Mouse (Mus musculus): ENCODE results near the gene Antxr1. TPM values are rescaled to one million over a fixed set of nuclear protein-coding genes. Genes with fewer than 3 reads are reported as not detected.

The Antxr1 gene
- total RNA-seq (2021) = 1 to 10 TPM; 8.6 to 9.5 TPM
- long read RNA-seq, experiment 1, partial matches to known transcripts = 1 of 1 reads
- long read RNA-seq, experiment 1, other reads (novel, unspliced or antisense) = 0 of 1 reads
- long read RNA-seq, experiment 2 = 0 reads

- intact Hi-C loops (cut with DNase I) = no loop called here
- peak; percentile 38 to 70 for DNase-seq
Measured at GRCm38 (mm10) chr6:87335091-87335934, at the start of gene Antxr1. Gene Antxr1 (minus strand): TSS chr6:87335821.

- no peak for DNase-seq
- intact Hi-C loops (cut with DNase I) = no loop called here
Measured at GRCm38 (mm10) chr6:87384761-87385160, 49.1 kb upstream of the Antxr1 start.

GRCm38 (mm10) chr6:87383926-87384691 is 48.5 kb upstream of the Antxr1 start:
- intact Hi-C loops (cut with DNase I) = no loop called here
- DNase-seq = no peak

- intact Hi-C loops (cut with DNase I) = no loop called here
- no peak for DNase-seq
Measured at GRCm38 (mm10) chr6:87373057-87373456, 37.4 kb upstream of the Antxr1 start, which contains the start of gene Gkn2. Gene Gkn2 (plus strand): TSS chr6:87373357.

GRCm38 (mm10) chr6:87369223-87369622 is 33.6 kb upstream of the Antxr1 start:
- no peak for DNase-seq
- intact Hi-C loops (cut with DNase I) = no loop called here

- DNase-seq = peak in 1 of 2 experiments; percentile 24
- intact Hi-C loops (cut with DNase I) = no loop called here
Measured at GRCm38 (mm10) chr6:87354441-87354840, 18.8 kb upstream of the Antxr1 start.

- no peak for DNase-seq
- intact Hi-C loops (cut with DNase I) = no loop called here
Measured at GRCm38 (mm10) chr6:87350829-87351228, 15.2 kb upstream of the Antxr1 start, which contains the start of gene Gkn1. Gene Gkn1 (minus strand): TSS chr6:87350942.

GRCm38 (mm10) chr6:87335935-87336295 is 294 bp upstream of the Antxr1 start:
- DNase-seq = no peak
- intact Hi-C loops (cut with DNase I) = no loop called here

- intact Hi-C loops (cut with DNase I) = no loop called here
- DNase-seq = peak in 1 of 2 experiments; percentile 34
Measured at GRCm38 (mm10) chr6:87334361-87335090, 1.1 kb downstream of the Antxr1 start.

- intact Hi-C loops (cut with DNase I) = no loop called here
- DNase-seq = no peak
Measured at GRCm38 (mm10) chr6:87332380-87332779, 3.2 kb downstream of the Antxr1 start.

GRCm38 (mm10) chr6:87328265-87329173 is 7.1 kb downstream of the Antxr1 start:
- no peak for DNase-seq
- intact Hi-C loops (cut with DNase I) = no loop called here

- DNase-seq = no peak
- intact Hi-C loops (cut with DNase I) = no loop called here
Measured at GRCm38 (mm10) chr6:87326932-87327331, 8.7 kb downstream of the Antxr1 start.

GRCm38 (mm10) chr6:87323381-87323780 is 12.2 kb downstream of the Antxr1 start:
- no peak for DNase-seq

GRCm38 (mm10) chr6:87318651-87319050 is 17.0 kb downstream of the Antxr1 start:
- intact Hi-C loops (cut with DNase I) = no loop called here
- peak in 1 of 2 experiments; percentile 42 for DNase-seq

More at GRCm38 (mm10) chr6:87323381-87323780, 12.2 kb downstream of the Antxr1 start:
- intact Hi-C loops (cut with DNase I) = loop anchor here (1.0 kb wide), 1 partner anchor 222 kb away; no protein-coding TSS in a partner anchor

GRCm38 (mm10) chr6:87316966-87317365 is 18.7 kb downstream of the Antxr1 start:
- intact Hi-C loops (cut with DNase I) = no loop called here
- DNase-seq = peak in 1 of 2 experiments; percentile 27

GRCm38 (mm10) chr6:87312761-87313160 is 22.9 kb downstream of the Antxr1 start:
- DNase-seq = no peak
- intact Hi-C loops (cut with DNase I) = no loop called here

- DNase-seq = no peak
- intact Hi-C loops (cut with DNase I) = no loop called here
Measured at GRCm38 (mm10) chr6:87304486-87304885, 31.1 kb downstream of the Antxr1 start.

GRCm38 (mm10) chr6:87302746-87303145 is 32.9 kb downstream of the Antxr1 start:
- DNase-seq = no peak
- intact Hi-C loops (cut with DNase I) = no loop called here

GRCm38 (mm10) chr6:87301991-87302390 is 33.6 kb downstream of the Antxr1 start:
- intact Hi-C loops (cut with DNase I) = no loop called here
- no peak for DNase-seq
